Mouse (Mus musculus) lung, adult 2 months (tissue): ENCODE results near the gene Gm20388.

Experiments
- CTCF ChIP-seq: fragments of 200-500 bp; IDR thresholded peaks from 2 replicates; pipeline ENCODE4 v1.5.1; 2011; ENCODE audit warnings: mild to moderate bottlenecking, low read length, control low read depth; ENCODE audit not compliant: insufficient read depth
- POLR2A ChIP-seq: fragments of 200-500 bp; IDR thresholded peaks from 2 replicates; pipeline ENCODE4 v1.6.1; 2011; ENCODE audit warnings: low read depth, mild to moderate bottlenecking, control low read depth, low read length, borderline replicate concordance; ENCODE audit errors: extremely low read depth

- no peak for TF ChIP-seq CTCF
- TF ChIP-seq POLR2A = no peak
Observed at GRCm38 (mm10) chr8:123032730-123033129, 3122.1 kb downstream of the Gm20388 start.
